Mouse (Mus musculus) hindbrain, embryonic 14.5 days (tissue): ENCODE measurements around the gene Tpgs1. TPM values are rescaled to one million over a fixed set of nuclear protein-coding genes. Genes with fewer than 3 reads are reported as not detected.

Source experiments
- ATAC-seq: fragments of 200-750 bp; cut with Nextera tagmentation; 2 replicates; pipeline ENCODE4 v1.8.0; 2017; ENCODE audit warnings: moderate number of reproducible peaks, mild to moderate bottlenecking, moderate TSS enrichment, moderate library complexity; ENCODE audit not compliant: low FRiP score
- DNase-seq: peaks from one replicate; pipeline ENCODE4 v3.0.0-alpha.2; 2015; ENCODE audit warnings: low spot score
- H3K27ac ChIP-seq: fragments of 300-500 bp; sonication (generic); 2 replicates; pipeline ENCODE4 v1.5.1; 2014; ENCODE audit warnings: mild to moderate bottlenecking, moderate library complexity
- H3K27me3 ChIP-seq: fragments of 300-500 bp; sonication (generic); 2 replicates; pipeline ENCODE4 v1.6.1; 2014; ENCODE audit warnings: mild to moderate bottlenecking, low read length, mixed read lengths; ENCODE audit not compliant: control insufficient read depth, insufficient read depth
- H3K36me3 ChIP-seq: fragments of 300-500 bp; sonication (generic); replicated peaks from 2 replicates; pipeline ENCODE4 v1.6.1; 2014; ENCODE audit not compliant: control insufficient read depth, insufficient read depth
- H3K4me1 ChIP-seq: fragments of 300-500 bp; sonication (generic); replicated peaks from 2 replicates; pipeline ENCODE4 v1.6.1; 2014; ENCODE audit warnings: antibody characterized with exemption, low read length, mixed read lengths; ENCODE audit not compliant: control insufficient read depth, insufficient read depth
- H3K4me2 ChIP-seq: fragments of 300-500 bp; sonication (generic); replicated peaks from 2 replicates; pipeline ENCODE4 v1.6.1; 2014; ENCODE audit warnings: mild to moderate bottlenecking, moderate library complexity
- H3K4me3 ChIP-seq: fragments of 300-500 bp; sonication (generic); replicated peaks from 2 replicates; pipeline ENCODE4 v1.5.1; 2014; ENCODE audit warnings: mild to moderate bottlenecking, low read length
- H3K9ac ChIP-seq: fragments of 300-500 bp; sonication (generic); 2 replicates; pipeline ENCODE4 v1.6.1; 2014
- H3K9me3 ChIP-seq: fragments of 300-500 bp; sonication (generic); 2 replicates; pipeline ENCODE4 v1.6.1; 2016; ENCODE audit warnings: low read length; ENCODE audit not compliant: control insufficient read depth
- WGBS: fragments of 180-500 bp; shearing (Covaris S2); extraction: QIAGEN DNeasy Blood & Tissue Kit; methylation state at CpG from one replicate; pipeline ENCODE4 v1.1.7; 2014; 5-methylcytosine and 5-hydroxymethylcytosine counted together
- polyA plus RNA-seq: library from polyadenylated mRNA; unstranded; fragments of >200 nt; fragmentation: Nextera tagmentation; extraction: Ambion mirVana; gene quantifications from 2 replicates; pipeline ENCODE4 v1.2.1, GENCODE M21; 2014

The Tpgs1 gene
- polyA plus RNA-seq, 1 experiment from 2014 or later: 108 TPM

DNA sequence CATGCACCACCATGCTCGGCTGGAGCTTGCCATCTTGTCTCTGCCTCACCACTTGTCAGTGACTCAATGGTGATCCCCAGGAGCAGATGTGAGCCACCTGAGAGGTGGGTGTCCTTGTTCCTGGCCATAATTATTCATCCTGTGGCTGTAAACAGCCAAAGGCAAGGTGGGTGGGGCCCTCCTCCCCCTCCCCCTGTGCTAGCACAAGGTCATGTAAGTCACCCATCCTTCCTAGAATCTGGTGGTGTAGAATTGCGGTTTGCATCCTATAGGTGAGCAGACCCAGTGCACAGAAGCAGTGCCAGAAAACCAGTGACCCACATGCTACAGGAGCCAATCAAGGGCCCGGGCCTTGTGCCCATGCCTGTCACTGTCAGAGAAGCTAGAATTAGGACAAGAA is 3.9 kb downstream of the Tpgs1 start:
- whole genome bisulfite sequencing: 100% methylated on average over 3 of the region's 3 CpGs
- Histone ChIP-seq H3K9me3 (no peaks in the 10 kb centered on the region), H3K36me3 (peaks cover 17% of the 10 kb centered on the region), H3K4me3 (no peak overlapping the region), H3K4me2 (no peak overlapping the region), H3K27ac (no peak overlapping the region), H3K9ac (no peak overlapping the region), H3K27me3 (no peaks in the 10 kb centered on the region), H3K4me1 (peaks cover 16% of the 10 kb centered on the region)
- no peak for ATAC-seq
- DNase-seq: no peak

DNA sequence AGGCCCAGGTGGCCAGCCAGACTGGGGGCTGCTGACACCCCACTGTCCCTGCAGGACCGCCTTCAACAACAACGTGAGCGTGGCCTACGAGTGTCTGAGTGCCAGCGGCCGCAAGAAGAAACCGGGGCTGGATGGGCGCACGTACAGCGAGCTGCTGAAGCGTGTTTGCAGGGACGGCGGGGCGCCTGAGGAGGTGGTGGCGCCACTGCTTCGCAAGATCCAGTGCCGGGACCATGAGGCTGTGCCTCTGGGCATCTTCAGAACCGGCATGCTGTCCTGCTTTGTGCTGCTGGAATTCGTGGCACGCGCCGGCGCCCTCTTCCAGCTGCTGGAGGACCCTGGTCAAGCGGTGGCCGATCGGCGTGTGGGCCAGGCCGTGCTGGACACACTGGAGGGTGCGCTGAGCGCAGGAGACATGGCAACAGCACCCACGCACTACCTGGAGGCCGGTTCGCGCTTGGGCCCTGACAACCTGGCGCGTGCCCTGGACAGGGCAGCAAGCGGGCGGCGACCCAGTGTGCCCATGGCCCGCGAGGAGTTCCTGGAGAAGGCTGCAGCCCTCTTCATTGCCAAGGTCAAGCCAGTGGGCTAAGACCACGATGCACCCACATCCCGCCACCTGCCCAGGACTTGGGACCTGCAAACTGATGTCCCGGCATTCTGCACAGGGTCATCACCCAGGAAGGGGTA is 6.3 kb downstream of the Tpgs1 start:
- DNase-seq: no peak
- no peak for ATAC-seq
- peaks cover 9% of the 10 kb centered on the region for H3K4me1 ChIP-seq
- no peak overlapping the region for H3K4me2 ChIP-seq
- no peak overlapping the region for H3K4me3 ChIP-seq
- peaks cover 17% of the 10 kb centered on the region for H3K36me3 ChIP-seq
- no peak overlapping the region for H3K9ac ChIP-seq
- no peak overlapping the region for H3K27ac ChIP-seq
- H3K27me3 ChIP-seq: no peaks in the 10 kb centered on the region
- WGBS: 49% methylated on average over 44 of the region's 44 CpGs
- no peaks in the 10 kb centered on the region for H3K9me3 ChIP-seq

DNA sequence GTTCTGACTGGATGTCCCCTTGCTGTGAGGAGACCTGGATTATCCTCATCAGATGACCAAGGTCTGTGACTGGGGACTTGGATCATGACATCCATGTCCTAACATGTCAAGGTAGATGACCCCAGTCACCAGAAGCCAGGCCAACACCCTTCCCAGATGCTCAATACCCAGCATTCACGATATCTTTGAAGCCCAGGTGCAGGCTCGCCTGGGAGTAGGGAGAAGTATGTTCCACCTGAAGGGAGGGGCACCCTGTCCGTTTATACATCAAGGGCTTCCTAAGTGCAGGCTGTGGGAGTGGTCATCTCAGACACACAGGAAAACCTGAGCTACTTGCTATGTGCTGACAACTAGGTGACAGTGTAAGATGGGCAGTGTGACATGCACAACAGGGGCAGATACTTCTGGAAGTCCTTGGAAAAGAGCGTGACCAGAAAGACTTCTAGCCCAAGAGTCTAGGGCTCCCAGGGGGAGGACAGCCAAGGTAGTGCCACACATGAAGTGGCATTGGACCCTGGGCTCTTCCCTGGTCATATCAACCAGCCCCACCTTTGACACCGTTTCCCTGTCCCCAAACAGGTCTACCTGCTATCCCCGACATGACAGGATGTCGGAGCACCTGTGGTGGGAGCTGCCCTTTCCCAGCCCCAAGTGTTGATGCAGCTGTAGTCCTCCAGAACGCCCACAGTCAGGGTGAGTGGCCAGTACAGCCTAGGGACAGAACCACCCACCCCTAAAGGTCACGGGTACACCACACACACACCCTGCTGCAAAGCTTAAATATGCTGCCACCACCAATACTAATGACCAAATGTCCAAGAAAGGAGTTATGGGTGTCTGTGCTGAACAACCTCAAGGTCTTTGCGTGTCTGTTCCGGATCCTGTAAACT is 11.7 kb downstream of the Tpgs1 start:
- H3K4me3 ChIP-seq: peak overlapping the region; percentile 83
- H3K27me3 ChIP-seq: no peaks in the 10 kb centered on the region
- ATAC-seq (peak; percentile 27), DNase-seq (no peak)
- peak overlapping the region; percentile 85 for H3K27ac ChIP-seq
- peaks cover 18% of the 10 kb centered on the region for H3K4me1 ChIP-seq
- no peaks in the 10 kb centered on the region for H3K9me3 ChIP-seq
- peak overlapping the region; percentile 53 for H3K4me2 ChIP-seq
- H3K9ac ChIP-seq: peak overlapping the region; percentile 61
- WGBS: 43% methylated on average over 11 of the region's 11 CpGs
- peaks cover 23% of the 10 kb centered on the region for H3K36me3 ChIP-seq

DNA sequence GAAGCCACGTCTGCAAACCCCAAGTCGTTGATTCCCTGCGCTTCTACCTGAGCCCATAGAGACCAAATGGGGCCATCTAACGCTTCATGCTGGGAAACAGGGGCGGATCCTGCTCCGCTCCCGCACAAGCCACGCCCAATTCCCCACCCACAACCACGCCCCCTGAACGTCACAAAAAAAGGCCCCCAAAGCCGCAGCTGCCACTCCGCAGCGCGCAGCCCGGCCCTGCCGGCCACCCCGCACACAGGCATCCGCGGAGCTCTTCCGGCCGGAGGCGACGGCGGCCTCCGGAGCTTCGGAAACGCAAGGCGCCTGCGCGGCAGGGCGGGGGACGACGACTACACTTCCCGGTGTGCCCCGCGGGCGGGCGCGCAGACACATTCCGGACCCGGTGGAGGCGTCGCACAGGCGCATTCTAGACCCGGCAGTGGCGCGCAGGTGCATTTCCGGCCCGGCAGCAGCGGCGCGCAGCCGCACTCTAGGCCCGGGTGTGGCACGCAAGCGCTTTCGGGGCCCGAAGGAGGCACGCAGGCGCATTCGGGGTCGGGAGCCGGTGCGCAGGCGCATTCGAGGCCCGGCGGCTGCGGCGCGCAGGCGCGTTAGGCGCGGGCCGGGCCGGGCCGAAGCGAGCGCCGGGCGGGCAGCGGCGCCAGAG is 12.5 kb downstream of the Tpgs1 start, which contains the start of gene Cdc34:
Gene Cdc34, plus strand, starts transcription at position 605 of the 655 bp plus-strand sequence.
- Histone ChIP-seq H3K36me3 (peaks cover 25% of the 10 kb centered on the region), H3K27me3 (no peaks in the 10 kb centered on the region), H3K4me3 (peak within 1 kb of the TSS; percentile 83), H3K9me3 (no peaks in the 10 kb centered on the region), H3K9ac (peak within 1 kb of the TSS; percentile 86), H3K4me1 (peaks cover 18% of the 10 kb centered on the region), H3K4me2 (peak within 1 kb of the TSS; percentile 94), H3K27ac (peak within 1 kb of the TSS; percentile 85)
- peak; percentile 97 for DNase-seq
- ATAC-seq: peak; percentile 95
- under 1% methylated on average over 70 of the region's 84 CpGs for WGBS

DNA sequence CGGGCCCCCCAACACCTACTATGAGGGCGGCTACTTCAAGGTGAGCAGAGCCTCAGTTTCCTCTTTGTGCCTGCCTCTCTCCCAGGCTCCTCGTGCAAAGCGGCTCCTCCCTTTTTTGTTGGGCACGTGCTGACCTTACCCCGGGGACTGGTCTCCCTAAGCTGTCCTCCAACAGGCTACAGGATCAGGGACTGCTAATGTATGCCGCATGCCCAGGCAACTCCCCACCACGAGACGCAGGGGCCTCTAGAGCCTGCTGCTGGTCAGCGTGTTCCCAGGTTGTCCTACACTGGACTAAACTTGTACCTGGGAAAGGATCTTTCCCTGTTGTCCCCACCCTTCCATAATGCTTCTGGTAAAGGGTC is 13.4 kb downstream of the Tpgs1 start:
- ATAC-seq: peak; percentile 7; the same call in 1 of the 2 replicates

DNA sequence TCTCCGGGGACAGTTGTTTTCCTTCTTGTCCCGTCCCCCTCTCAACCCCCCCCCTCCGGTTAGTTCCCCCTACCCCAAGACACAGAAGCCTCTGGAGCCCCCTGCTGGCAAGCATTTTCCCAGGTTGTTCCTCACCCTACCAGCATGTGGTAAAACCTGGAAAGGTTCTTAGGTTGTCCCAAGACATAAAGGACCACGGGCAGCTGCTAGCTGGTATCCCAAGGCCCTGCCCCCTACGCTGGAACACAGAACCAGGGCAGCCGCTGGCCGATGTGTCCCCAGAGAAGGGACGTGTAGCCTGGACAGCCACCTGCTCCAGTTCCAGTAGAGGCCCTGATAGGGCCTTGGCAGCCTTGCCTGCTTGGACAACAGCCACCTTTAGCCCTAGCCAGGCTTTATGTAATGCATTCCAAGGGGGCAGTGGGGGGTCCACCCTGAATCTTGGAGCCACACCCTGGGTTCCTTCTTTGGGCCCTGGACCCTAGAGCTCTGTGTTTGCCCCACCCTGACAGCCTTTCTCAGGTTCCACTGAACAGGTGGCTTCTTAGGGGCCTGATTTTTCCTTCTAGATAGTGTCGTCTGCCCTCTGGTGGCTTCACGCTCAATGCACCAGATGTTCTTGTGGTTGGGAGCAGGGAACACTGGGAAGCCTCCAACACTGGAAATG is 13.9 kb downstream of the Tpgs1 start:
- Histone ChIP-seq H3K27me3 (no peaks in the 10 kb centered on the region), H3K4me2 (peak overlapping the region; percentile 94), H3K4me1 (peaks cover 18% of the 10 kb centered on the region), H3K4me3 (peak overlapping the region; percentile 83), H3K27ac (peak overlapping the region; percentile 85; the same call in 1 of the 2 replicates), H3K9me3 (no peaks in the 10 kb centered on the region), H3K9ac (peak overlapping the region; percentile 86), H3K36me3 (peaks cover 37% of the 10 kb centered on the region)
- no peak for DNase-seq
- ATAC-seq: no peak
- 9% methylated on average over 10 of the region's 10 CpGs for WGBS

More for the DNA sequence above, 13.4 kb downstream of the Tpgs1 start:
- H3K4me1 ChIP-seq: peaks cover 18% of the 10 kb centered on the region
- H3K4me3 ChIP-seq: peak overlapping the region; percentile 83
- peak overlapping the region; percentile 94 for H3K4me2 ChIP-seq
- H3K27ac ChIP-seq: peak overlapping the region; percentile 85
- WGBS: 0% methylated on average over 10 of the region's 10 CpGs
- peaks cover 32% of the 10 kb centered on the region for H3K36me3 ChIP-seq
- H3K9me3 ChIP-seq: no peaks in the 10 kb centered on the region
- H3K27me3 ChIP-seq: no peaks in the 10 kb centered on the region
- no peak for DNase-seq
- H3K9ac ChIP-seq: peak overlapping the region; percentile 86

DNA sequence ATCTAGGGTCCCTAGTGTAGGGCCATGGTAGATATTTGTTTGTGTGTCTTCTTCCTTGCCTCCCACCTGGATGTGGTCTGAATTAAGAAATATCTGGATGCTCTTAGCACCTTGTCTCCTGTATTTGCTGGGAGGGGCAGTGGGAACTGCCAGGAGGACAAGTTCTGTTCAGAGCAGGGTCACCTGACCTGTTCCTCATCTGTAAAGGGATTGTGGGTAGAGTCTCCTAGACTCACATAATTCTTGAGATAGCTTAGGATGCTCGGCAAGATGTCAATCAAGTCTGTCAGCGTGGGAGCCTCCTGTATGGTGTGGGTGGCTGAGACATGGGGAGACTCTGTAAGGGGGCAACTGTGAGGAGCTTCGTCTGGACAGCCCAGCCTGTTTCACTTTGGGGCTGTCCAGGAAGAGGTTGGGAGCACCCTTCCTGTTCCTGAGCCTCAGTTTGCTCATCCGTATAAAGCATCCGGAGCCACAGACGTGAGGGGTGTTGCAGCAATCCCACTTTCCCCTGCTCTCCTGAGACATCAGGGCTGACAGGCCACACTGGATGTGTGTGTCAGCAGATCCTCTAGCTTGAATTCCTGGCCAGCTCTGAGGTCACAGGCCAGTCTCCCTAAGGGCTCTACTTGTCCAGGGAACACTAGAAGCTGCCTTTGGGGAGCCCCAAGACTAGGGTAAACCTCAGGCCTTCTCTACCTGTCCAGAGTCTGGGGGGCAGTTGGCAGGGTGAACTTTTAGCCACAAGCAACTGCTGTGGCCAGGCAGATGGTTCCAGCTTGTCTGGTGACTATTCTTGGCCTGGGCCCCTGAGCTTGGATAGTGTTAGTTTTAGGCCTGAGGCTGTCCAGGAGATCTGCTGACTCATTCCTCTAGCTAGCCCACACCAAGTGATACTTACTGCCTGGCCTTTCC is 14.8 kb downstream of the Tpgs1 start:
- H3K4me2 ChIP-seq: peak overlapping the region; percentile 94
- H3K9me3 ChIP-seq: no peaks in the 10 kb centered on the region
- DNase-seq: no peak
- no peaks in the 10 kb centered on the region for H3K27me3 ChIP-seq
- no peak overlapping the region for H3K27ac ChIP-seq
- H3K4me1 ChIP-seq: peaks cover 18% of the 10 kb centered on the region
- peaks cover 46% of the 10 kb centered on the region for H3K36me3 ChIP-seq
- no peak for ATAC-seq
- H3K4me3 ChIP-seq: peak overlapping the region; percentile 83
- H3K9ac ChIP-seq: peak overlapping the region; percentile 86; the same call in 1 of the 2 replicates
- WGBS: 93% methylated on average over 6 of the region's 6 CpGs
